Mouse (Mus musculus) cerebellum, adult 2 months (tissue): Measurements from ENCODE around the gene Smad3.

Experiments
- CTCF ChIP-seq: fragments of 200-500 bp; IDR thresholded peaks from 2 replicates; pipeline ENCODE4 v1.5.1; 2011; ENCODE audit warnings: low read depth, mild to moderate bottlenecking, control low read depth, low read length, moderate library complexity, borderline replicate concordance; ENCODE audit not compliant: insufficient read depth
- POLR2A ChIP-seq: fragments of 200-500 bp; IDR thresholded peaks from 2 replicates; pipeline ENCODE4 v1.6.1; 2011; ENCODE audit warnings: low read length, control low read depth, borderline replicate concordance; ENCODE audit not compliant: insufficient read depth

GRCm38 (mm10) chr9:63678076-63678475 is 79.7 kb downstream of the Smad3 start:
- no peak for TF ChIP-seq CTCF
- TF ChIP-seq POLR2A: no peak
